18 mouse cellular contexts compared by ENCODE assay signal in the genomic region with DNA sequence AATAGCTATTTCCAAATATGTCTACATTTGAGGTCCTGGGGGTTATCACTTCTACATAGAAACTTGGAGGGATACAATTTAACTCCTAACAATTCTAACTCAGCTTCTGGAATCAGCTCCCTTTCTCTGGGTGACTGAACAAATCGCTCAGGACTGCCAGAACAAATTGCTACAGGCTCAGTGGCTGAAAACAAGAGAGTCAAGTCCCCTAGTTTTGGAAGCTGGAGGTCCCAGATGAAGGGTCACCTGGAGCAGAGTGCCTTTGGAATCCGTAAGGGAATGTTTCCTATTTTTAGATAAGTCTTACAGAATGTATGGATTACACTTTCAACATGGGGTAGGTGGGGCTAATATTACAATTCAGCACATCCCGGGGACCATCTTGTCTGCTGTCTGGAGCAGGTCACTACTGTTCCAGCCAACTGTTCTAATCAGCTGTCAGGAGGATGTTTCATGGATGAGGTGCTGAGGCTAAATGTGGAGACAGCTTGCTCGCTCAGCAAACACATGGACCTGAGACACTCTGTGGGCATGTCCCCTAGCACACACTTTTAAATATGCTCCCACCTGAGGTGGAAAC.
A peak's percentile ranks its signal among the peaks of the same experiment; 100 is the strongest.
DNase-seq lines count a peak whose midpoint lies in the region; ATAC-seq and TF ChIP-seq lines count a peak whose summit lies in the region.
"Had no signal": no experiment of that assay in that cellular context is flagged by ENCODE, and none has a peak within 500 bp of the region (broad histone marks: within the 10 kb centered on the region; RNA-seq: fewer than 3 reads in every experiment).

No protein-coding gene starts in this region.

- H3K36me3 ChIP-seq in heart, embryonic 13.5 days: no peaks in the 10 kb centered on the region
- no peaks in the 10 kb centered on the region for H3K36me3 ChIP-seq in heart, embryonic 11.5 days (ENCODE audit: control insufficient read depth, insufficient read depth, low read length)
- no peaks in the 10 kb centered on the region for H3K36me3 ChIP-seq in kidney, postnatal 0 days (ENCODE audit: insufficient read depth, low read length)
- H3K36me3 ChIP-seq in embryonic facial prominence, embryonic 14.5 days (ENCODE audit: control insufficient read depth, insufficient read depth, low read length): no peaks in the 10 kb centered on the region
- no peaks in the 10 kb centered on the region for H3K36me3 ChIP-seq in forebrain, postnatal 0 days (ENCODE audit: insufficient read depth)
- H3K36me3 ChIP-seq: forebrain, embryonic 10.5 days; kidney, embryonic 15.5 days had no signal

- no peak for TF ChIP-seq CTCF in kidney, postnatal 0 days (IDR thresholded peaks at IDR 0.05; ENCODE audit: low read depth)
- no peak for TF ChIP-seq CTCF in forebrain, postnatal 0 days (IDR thresholded peaks at IDR 0.05; ENCODE audit: low read depth)

- peak overlapping the region; percentile 32; the same call in 1 of the 2 replicates for H3K27ac ChIP-seq in heart, embryonic 13.5 days (replicated peaks)
- no peak overlapping the region for H3K27ac ChIP-seq in heart, embryonic 11.5 days (ENCODE audit: low read depth, low read length)
- no peak overlapping the region for H3K27ac ChIP-seq in kidney, postnatal 0 days
- no peak overlapping the region for H3K27ac ChIP-seq in embryonic facial prominence, embryonic 14.5 days (replicated peaks; ENCODE audit: low read depth, low read length)
- no peak overlapping the region for H3K27ac ChIP-seq in forebrain, postnatal 0 days (ENCODE audit: low read depth, low read length)
- H3K27ac ChIP-seq: forebrain, embryonic 10.5 days; kidney, embryonic 15.5 days had no signal

- no peak for ATAC-seq in heart, embryonic 13.5 days (ENCODE audit: extremely low read depth, insufficient number of reproducible peaks, low FRiP score, low TSS enrichment)
- ATAC-seq in heart, embryonic 11.5 days (replicated peaks; ENCODE audit: insufficient number of reproducible peaks, low FRiP score, low TSS enrichment): no peak
- no peak for ATAC-seq in kidney, postnatal 0 days (replicated peaks; ENCODE audit: low FRiP score, low read depth)
- peak; percentile 41; the same call in 1 of the 2 replicates for ATAC-seq in embryonic facial prominence, embryonic 14.5 days (ENCODE audit: low read depth)
- ATAC-seq in forebrain, postnatal 0 days: no peak
- ATAC-seq: inflammation-experienced regulatory T-cells, adult 6 months had no signal

- H3K4me1 ChIP-seq in heart, embryonic 13.5 days: peaks cover 20% of the 10 kb centered on the region
- peaks cover 8% of the 10 kb centered on the region; the same call in 1 of the 2 replicates for H3K4me1 ChIP-seq in heart, embryonic 11.5 days (ENCODE audit: control insufficient read depth, insufficient read depth, low read length)
- H3K4me1 ChIP-seq in kidney, postnatal 0 days (replicated peaks; ENCODE audit: insufficient read depth, low read length): peaks cover 5% of the 10 kb centered on the region; the same call in 1 of the 2 replicates
- H3K4me1 ChIP-seq in embryonic facial prominence, embryonic 14.5 days (ENCODE audit: control insufficient read depth, insufficient read depth, low read length): peaks cover 11% of the 10 kb centered on the region; the same call in 1 of the 2 replicates
- H3K4me1 ChIP-seq in forebrain, postnatal 0 days (ENCODE audit: insufficient read depth): no peaks in the 10 kb centered on the region

- H3K27me3 ChIP-seq in heart, embryonic 13.5 days (replicated peaks): no peaks in the 10 kb centered on the region
- no peaks in the 10 kb centered on the region for H3K27me3 ChIP-seq in heart, embryonic 11.5 days (ENCODE audit: control insufficient read depth, insufficient read depth, low read length)
- no peaks in the 10 kb centered on the region for H3K27me3 ChIP-seq in kidney, postnatal 0 days (ENCODE audit: insufficient read depth, low read length)
- no peaks in the 10 kb centered on the region for H3K27me3 ChIP-seq in embryonic facial prominence, embryonic 14.5 days (replicated peaks; ENCODE audit: control insufficient read depth, insufficient read depth, low read length)
- no peaks in the 10 kb centered on the region for H3K27me3 ChIP-seq in forebrain, postnatal 0 days (ENCODE audit: insufficient read depth, low read length)
- H3K27me3 ChIP-seq: kidney, embryonic 15.5 days had no signal

- no peaks in the 10 kb centered on the region for H3K9me3 ChIP-seq in heart, embryonic 13.5 days
- H3K9me3 ChIP-seq in heart, embryonic 11.5 days (replicated peaks; ENCODE audit: control insufficient read depth, low read length): no peaks in the 10 kb centered on the region
- no peaks in the 10 kb centered on the region for H3K9me3 ChIP-seq in kidney, postnatal 0 days (replicated peaks; ENCODE audit: low read length)
- H3K9me3 ChIP-seq in embryonic facial prominence, embryonic 14.5 days (ENCODE audit: control insufficient read depth, low read length): no peaks in the 10 kb centered on the region
- no peaks in the 10 kb centered on the region for H3K9me3 ChIP-seq in forebrain, postnatal 0 days (ENCODE audit: low read length)
- H3K9me3 ChIP-seq: forebrain, embryonic 10.5 days; kidney, embryonic 15.5 days had no signal

- H3K9ac ChIP-seq in heart, embryonic 13.5 days: no peak overlapping the region
- no peak overlapping the region for H3K9ac ChIP-seq in heart, embryonic 11.5 days (ENCODE audit: low read depth, low read length)
- no peak overlapping the region for H3K9ac ChIP-seq in kidney, postnatal 0 days (ENCODE audit: low read depth, low read length)
- no peak overlapping the region for H3K9ac ChIP-seq in embryonic facial prominence, embryonic 14.5 days (ENCODE audit: low read depth, low read length)
- no peak overlapping the region for H3K9ac ChIP-seq in forebrain, postnatal 0 days
- H3K9ac ChIP-seq: kidney, embryonic 15.5 days had no signal

- DNase-seq in kidney, postnatal 0 days (ENCODE audit: low spot score): peak; percentile 9
- no peak for DNase-seq in kidney, adult 9 months
- peak; percentile 72 for DNase-seq in Muller cell, postnatal 12 days (ENCODE audit: inconsistent ontology term)
- no peak for DNase-seq in embryonic facial prominence, embryonic 14.5 days (ENCODE audit: low spot score)
- DNase-seq in forebrain, postnatal 0 days: no peak
- DNase-seq in kidney, adult 18-20 months: no peak
- DNase-seq: adrenal gland, adult 8-10 months; cerebellum, adult 9-10 months; liver; lung, adult 18-20 months; lung, postnatal 36 days; right cerebral cortex, postnatal 25 days; thymus, postnatal 4 days had no signal

- H3K4me2 ChIP-seq in heart, embryonic 13.5 days: no peak overlapping the region
- H3K4me2 ChIP-seq in heart, embryonic 11.5 days: no peak overlapping the region
- H3K4me2 ChIP-seq in kidney, postnatal 0 days (ENCODE audit: low read length): no peak overlapping the region
- no peak overlapping the region for H3K4me2 ChIP-seq in embryonic facial prominence, embryonic 14.5 days (ENCODE audit: low read depth, low read length)
- no peak overlapping the region for H3K4me2 ChIP-seq in forebrain, postnatal 0 days (ENCODE audit: low read depth)
- H3K4me2 ChIP-seq: kidney, embryonic 15.5 days had no signal

- WGBS in heart, embryonic 13.5 days: 40% methylated on average over 4 of the region's 4 CpGs
- WGBS in heart, embryonic 11.5 days (ENCODE audit: insufficient replicate concordance): 51% methylated on average over 4 of the region's 4 CpGs
- 62% methylated on average over 4 of the region's 4 CpGs for WGBS in kidney, postnatal 0 days
- WGBS in embryonic facial prominence, embryonic 14.5 days: 72% methylated on average over 4 of the region's 4 CpGs
- 79% methylated on average over 4 of the region's 4 CpGs for WGBS in forebrain, postnatal 0 days

- H3K4me3 ChIP-seq in heart, embryonic 13.5 days: no peak overlapping the region
- H3K4me3 ChIP-seq in heart, embryonic 11.5 days (ENCODE audit: low read depth, low read length): no peak overlapping the region
- no peak overlapping the region for H3K4me3 ChIP-seq in kidney, postnatal 0 days (replicated peaks; ENCODE audit: low read depth, low read length)
- no peak overlapping the region for H3K4me3 ChIP-seq in embryonic facial prominence, embryonic 14.5 days (ENCODE audit: low read depth, low read length)
- H3K4me3 ChIP-seq in forebrain, postnatal 0 days (ENCODE audit: low read depth, low read length): no peak overlapping the region
- H3K4me3 ChIP-seq: forebrain, embryonic 10.5 days; kidney, embryonic 15.5 days had no signal

Comparison
In these comparisons a context has a peak if more than half of its experiments do, and no peak if none do; other contexts are left out.
1. DNase-seq: peak in kidney, postnatal 0 days (single experiment) and Muller cell, postnatal 12 days (single experiment); none in kidney, adult 9 months (single experiment), embryonic facial prominence, embryonic 14.5 days (single experiment), forebrain, postnatal 0 days (single experiment) and kidney, adult 18-20 months (single experiment).